Mouse (Mus musculus) thymus, adult 2 months (tissue): ENCODE data around the gene Pde4d. TPM values are rescaled to one million over a fixed set of nuclear protein-coding genes. Genes with fewer than 3 reads are reported as not detected.

Experiments
- DNase-seq: peaks from one replicate; pipeline ENCODE4 v3.0.0; 2021
- H3K27ac ChIP-seq: fragments of 200-500 bp; 2 replicates; pipeline ENCODE4 v1.5.1; 2012; ENCODE audit warnings: low read length, control low read depth; ENCODE audit not compliant: control insufficient read depth, insufficient read depth
- H3K27me3 ChIP-seq: fragments of 200-500 bp; 2 replicates; pipeline ENCODE4 v1.6.1; 2012; ENCODE audit warnings: mild to moderate bottlenecking, low read length, moderate library complexity, mixed read lengths; ENCODE audit not compliant: control insufficient read depth, insufficient read depth
- H3K36me3 ChIP-seq: fragments of 200-500 bp; 2 replicates; pipeline ENCODE4 v1.6.1; 2012; ENCODE audit warnings: mild to moderate bottlenecking, low read length, moderate library complexity; ENCODE audit not compliant: control insufficient read depth, insufficient read depth
- H3K4me1 ChIP-seq: fragments of 200-500 bp; replicated peaks from 2 replicates; pipeline ENCODE4 v1.6.1; 2012; ENCODE audit warnings: low read length; ENCODE audit not compliant: control insufficient read depth, insufficient read depth
- H3K4me3 ChIP-seq: fragments of 200-500 bp; 2 replicates; pipeline ENCODE4 v1.5.1; 2012; ENCODE audit warnings: mild to moderate bottlenecking, low read length, control low read depth, moderate library complexity; ENCODE audit not compliant: control insufficient read depth, insufficient read depth
- CTCF ChIP-seq: fragments of 200-500 bp; IDR thresholded peaks from 2 replicates; pipeline ENCODE4 v1.5.1; 2012; ENCODE audit warnings: mild to moderate bottlenecking, control low read depth, low read length, moderate library complexity, borderline replicate concordance; ENCODE audit not compliant: control insufficient read depth, poor library complexity, insufficient read depth; ENCODE audit errors: extremely low read depth
- POLR2A ChIP-seq: fragments of 200-500 bp; IDR thresholded peaks from 2 replicates; pipeline ENCODE4 v1.6.1; 2012; ENCODE audit warnings: mild to moderate bottlenecking, low read length, control low read depth, moderate library complexity; ENCODE audit not compliant: control insufficient read depth, poor library complexity, insufficient read depth; ENCODE audit errors: extremely low read depth
- WGBS: fragments of 180-500 bp; shearing (Covaris S2); methylation state at CpG from one replicate; pipeline ENCODE4 v1.1.7; 2018; 5-methylcytosine and 5-hydroxymethylcytosine counted together
- polyA plus RNA-seq: library from polyadenylated mRNA; depleted of rRNA; stranded (reverse); fragments of >200 nt; gene quantifications from 2 replicates; pipeline ENCODE4 v1.2.3, GENCODE M21; 2012

Pde4d gene
- polyA plus RNA-seq, 1 experiment: 35.2 TPM

- WGBS: 48% methylated on average over 11 of the region's 11 CpGs
- Histone ChIP-seq H3K4me3 (no peak overlapping the region), H3K27ac (peak overlapping the region; percentile 100), H3K36me3 (no peaks in the 10 kb centered on the region), H3K27me3 (no peaks in the 10 kb centered on the region), H3K4me1 (peaks cover 27% of the 10 kb centered on the region)
- TF ChIP-seq POLR2A: no peak
- no peak for TF ChIP-seq CTCF
- DNase-seq: peak; percentile 35
Observed at GRCm38 (mm10) chr13:109823307-109824031, 1373.7 kb downstream of the Pde4d start.

DNA sequence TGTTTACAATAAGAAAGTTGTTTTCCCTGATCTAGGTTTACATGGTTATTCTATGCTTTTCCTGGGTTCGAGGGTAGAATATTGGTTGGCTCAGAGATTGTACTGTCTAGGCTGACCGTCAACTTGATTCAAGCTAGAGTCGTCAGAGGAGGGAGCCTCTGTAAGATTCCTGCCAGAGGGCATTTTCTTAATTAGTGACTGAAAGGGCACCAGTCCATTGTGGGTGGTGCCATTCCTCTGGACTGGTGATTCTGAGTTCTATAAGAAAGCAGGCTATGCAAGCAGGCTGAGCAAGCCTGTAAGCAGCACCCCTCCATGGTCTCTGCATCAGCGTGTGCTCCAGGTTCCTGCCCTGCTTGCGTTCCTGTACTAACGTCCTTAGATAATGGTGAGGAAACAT lies 1376.1 kb downstream of the Pde4d start:
- no peak overlapping the region for H3K27ac ChIP-seq
- DNase-seq: no peak
- peaks cover 25% of the 10 kb centered on the region for H3K4me1 ChIP-seq
- TF ChIP-seq CTCF: no peak
- TF ChIP-seq POLR2A: no peak
- 95% methylated on average over 6 of the region's 6 CpGs for WGBS
- no peak overlapping the region for H3K4me3 ChIP-seq
- H3K36me3 ChIP-seq: no peaks in the 10 kb centered on the region
- no peaks in the 10 kb centered on the region for H3K27me3 ChIP-seq

- H3K4me3 ChIP-seq: no peak overlapping the region
- H3K36me3 ChIP-seq: no peaks in the 10 kb centered on the region
- H3K27ac ChIP-seq: no peak overlapping the region
- TF ChIP-seq CTCF (no peak), POLR2A (no peak)
- peaks cover 21% of the 10 kb centered on the region for H3K4me1 ChIP-seq
- no peaks in the 10 kb centered on the region for H3K27me3 ChIP-seq
- DNase-seq: no peak
- 97% methylated on average over 6 of the region's 6 CpGs for WGBS
Observed at GRCm38 (mm10) chr13:109827341-109827740, 1377.6 kb downstream of the Pde4d start.

GRCm38 (mm10) chr13:109827909-109828308 lies 1378.2 kb downstream of the Pde4d start:
- no peaks in the 10 kb centered on the region for H3K27me3 ChIP-seq
- H3K27ac ChIP-seq: no peak overlapping the region
- DNase-seq: no peak
- TF ChIP-seq POLR2A (no peak), CTCF (no peak)
- H3K4me3 ChIP-seq: no peak overlapping the region
- no peaks in the 10 kb centered on the region for H3K36me3 ChIP-seq
- peaks cover 19% of the 10 kb centered on the region for H3K4me1 ChIP-seq
- 86% methylated on average over 3 of the region's 3 CpGs for WGBS

GRCm38 (mm10) chr13:109829444-109829843 lies 1379.7 kb downstream of the Pde4d start:
- H3K4me1 ChIP-seq: peaks cover 8% of the 10 kb centered on the region
- 80% methylated on average over 3 of the region's 3 CpGs for WGBS
- TF ChIP-seq CTCF: no peak
- no peak for TF ChIP-seq POLR2A
- no peaks in the 10 kb centered on the region for H3K36me3 ChIP-seq
- no peaks in the 10 kb centered on the region for H3K27me3 ChIP-seq
- no peak for DNase-seq
- H3K27ac ChIP-seq: peak overlapping the region; percentile 59
- no peak overlapping the region for H3K4me3 ChIP-seq

- TF ChIP-seq CTCF: no peak
- no peak for TF ChIP-seq POLR2A
- WGBS: 78% methylated on average over 3 of the region's 3 CpGs
Observed at GRCm38 (mm10) chr13:109834935-109835334, 1385.2 kb downstream of the Pde4d start.

DNA sequence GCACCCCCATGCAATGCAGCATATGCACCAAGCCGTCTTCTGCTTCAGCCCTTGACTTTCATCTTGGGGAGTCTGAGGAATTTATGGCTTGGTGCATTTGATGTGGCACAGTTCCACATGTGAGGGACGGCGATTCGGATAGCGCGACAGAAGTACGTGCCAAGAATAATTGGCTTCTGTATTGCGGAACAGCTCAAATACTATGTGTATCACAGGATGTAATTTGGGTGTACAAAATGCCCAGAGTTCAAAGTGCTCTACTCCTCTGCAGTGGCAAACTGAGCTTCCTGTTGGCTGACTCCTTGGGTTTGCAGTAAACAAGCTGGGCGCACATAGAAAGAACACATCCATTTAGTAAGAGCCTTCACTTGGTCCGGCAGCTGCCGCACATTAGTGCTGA lies 1387.7 kb downstream of the Pde4d start:
- H3K27ac ChIP-seq: peak overlapping the region; percentile 99
- H3K27me3 ChIP-seq: no peaks in the 10 kb centered on the region
- peak overlapping the region; percentile 57 for H3K4me3 ChIP-seq
- TF ChIP-seq CTCF: no peak
- no peak for TF ChIP-seq POLR2A
- H3K4me1 ChIP-seq: peaks cover 16% of the 10 kb centered on the region
- no peaks in the 10 kb centered on the region for H3K36me3 ChIP-seq
- 21% methylated on average over 11 of the region's 11 CpGs for WGBS
- DNase-seq: peak; percentile 54

More at GRCm38 (mm10) chr13:109834935-109835334, 1385.2 kb downstream of the Pde4d start:
- H3K4me1 ChIP-seq: peaks cover 16% of the 10 kb centered on the region
- H3K4me3 ChIP-seq: no peak overlapping the region
- no peak overlapping the region for H3K27ac ChIP-seq
- H3K36me3 ChIP-seq: no peaks in the 10 kb centered on the region
- H3K27me3 ChIP-seq: no peaks in the 10 kb centered on the region
- DNase-seq: no peak
